Mouse (Mus musculus): ENCODE measurements around the gene Ndufs2. TPM values are rescaled to one million over a fixed set of nuclear protein-coding genes. Genes with fewer than 3 reads are reported as not detected.
"Not testable (repeated sequence)": the region's sequence is repeated elsewhere in the genome, so short reads cannot be mapped to it uniquely, and the experiment has no call there.

Gene Ndufs2
- total RNA-seq, 2 experiments from 2014 or later = 580 to 737 TPM

DNA sequence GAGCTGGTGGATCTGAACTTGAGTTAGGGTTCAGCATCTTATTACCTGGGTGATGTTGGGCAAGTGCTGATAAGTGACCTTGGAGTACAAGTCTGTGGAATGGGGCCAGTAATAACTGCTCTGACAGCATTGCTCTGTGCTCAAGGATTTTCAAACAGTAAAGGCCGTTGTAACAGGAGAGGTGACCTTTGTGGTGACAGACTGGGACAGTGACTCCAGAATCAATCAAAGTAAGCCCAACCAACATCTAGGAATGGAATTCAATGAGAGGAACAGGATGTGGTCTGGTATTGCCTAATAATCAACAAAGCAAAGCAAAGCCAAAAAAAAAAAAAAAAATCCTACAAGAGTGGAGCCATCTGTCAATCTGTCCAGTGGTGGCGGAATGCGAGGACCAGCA lies 9.1 kb upstream of the Ndufs2 start:
- DNase-seq = no peak
- intact Hi-C loops (cut with DNase I; ENCODE audit: low total_unique reads) = no loop called here

DNA sequence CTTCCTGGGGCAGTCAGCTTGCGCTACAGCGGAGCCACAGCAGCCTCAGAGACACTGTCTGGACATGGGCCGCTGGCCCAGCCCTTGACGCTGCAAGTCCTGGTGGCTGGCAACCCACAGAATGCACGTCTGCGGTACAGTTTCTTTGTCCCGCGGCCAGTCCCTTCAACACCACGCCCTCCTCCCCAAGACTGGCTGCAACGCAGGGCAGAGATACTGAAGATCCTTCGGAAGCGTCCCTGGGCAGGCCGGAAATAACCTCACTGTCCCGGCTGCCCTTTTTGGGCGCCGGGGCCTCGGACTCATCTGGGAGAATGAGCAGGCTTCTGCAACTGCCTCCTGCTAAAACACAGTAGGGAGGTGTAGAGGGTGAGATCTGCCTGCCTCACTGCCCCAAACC lies 7.7 kb upstream of the Ndufs2 start:
- intact Hi-C loops (cut with DNase I; ENCODE audit: low total_unique reads) = loop anchor here (2.0 to 5.0 kb wide), 2 partner anchors 36 to 142 kb away; partner anchors contain the start of gene Tomm40l
- no peak for DNase-seq

DNA sequence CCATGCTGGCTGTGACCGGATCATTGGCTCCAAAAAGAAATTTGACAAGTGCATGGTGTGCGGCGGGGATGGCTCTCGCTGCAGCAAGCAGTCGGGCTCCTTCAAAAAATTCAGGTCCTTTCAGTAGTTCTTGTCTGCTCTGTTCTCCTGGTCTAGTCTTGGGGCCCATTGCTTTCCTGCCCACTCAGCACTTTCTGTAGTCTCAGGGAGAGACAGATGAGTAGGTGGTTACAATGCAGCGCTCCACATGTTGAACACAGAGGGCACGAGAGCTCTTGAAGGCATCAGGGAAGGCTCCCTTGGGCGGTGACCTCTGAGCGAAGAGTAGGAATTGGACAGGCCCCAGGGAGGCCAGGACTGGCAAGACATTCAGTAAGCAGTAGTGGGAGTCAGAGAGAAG lies 6.6 kb upstream of the Ndufs2 start:
- no peak for DNase-seq
- intact Hi-C loops (cut with DNase I; ENCODE audit: low total_unique reads) = loop anchor here (2.0 to 5.0 kb wide), 2 partner anchors 35 to 140 kb away; partner anchors contain the start of gene Tomm40l

DNA sequence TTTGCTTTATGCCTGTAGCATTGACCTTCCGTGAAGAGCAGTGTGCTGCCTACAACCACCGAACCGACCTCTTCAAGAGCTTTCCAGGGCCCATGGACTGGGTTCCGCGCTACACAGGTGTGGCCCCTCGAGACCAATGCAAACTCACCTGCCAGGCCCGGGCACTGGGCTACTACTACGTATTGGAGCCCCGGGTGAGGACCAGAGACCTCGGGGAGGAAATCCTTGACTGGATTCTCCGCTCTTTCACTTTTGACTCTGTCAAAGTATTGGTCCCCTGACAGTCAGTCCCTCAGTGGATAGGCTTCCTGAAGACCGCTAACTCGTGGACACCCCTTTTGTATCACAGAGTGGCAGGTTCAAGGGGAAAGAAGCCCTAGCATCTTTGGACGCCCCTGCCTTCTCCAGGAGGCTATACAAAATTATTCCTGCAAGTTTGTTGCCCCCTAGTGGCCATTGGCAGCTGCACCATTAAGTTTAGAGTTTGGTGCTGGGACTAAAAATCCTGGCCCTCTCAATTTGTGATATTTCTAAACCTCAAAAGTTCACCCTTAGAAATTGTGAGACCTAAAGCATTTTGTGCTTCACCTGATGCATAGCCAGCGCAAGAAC lies 5.9 kb upstream of the Ndufs2 start:
- intact Hi-C loops (cut with DNase I; ENCODE audit: low total_unique reads) = loop anchor here (5.0 kb wide), 1 partner anchor 140 kb away; no protein-coding TSS in a partner anchor

DNA sequence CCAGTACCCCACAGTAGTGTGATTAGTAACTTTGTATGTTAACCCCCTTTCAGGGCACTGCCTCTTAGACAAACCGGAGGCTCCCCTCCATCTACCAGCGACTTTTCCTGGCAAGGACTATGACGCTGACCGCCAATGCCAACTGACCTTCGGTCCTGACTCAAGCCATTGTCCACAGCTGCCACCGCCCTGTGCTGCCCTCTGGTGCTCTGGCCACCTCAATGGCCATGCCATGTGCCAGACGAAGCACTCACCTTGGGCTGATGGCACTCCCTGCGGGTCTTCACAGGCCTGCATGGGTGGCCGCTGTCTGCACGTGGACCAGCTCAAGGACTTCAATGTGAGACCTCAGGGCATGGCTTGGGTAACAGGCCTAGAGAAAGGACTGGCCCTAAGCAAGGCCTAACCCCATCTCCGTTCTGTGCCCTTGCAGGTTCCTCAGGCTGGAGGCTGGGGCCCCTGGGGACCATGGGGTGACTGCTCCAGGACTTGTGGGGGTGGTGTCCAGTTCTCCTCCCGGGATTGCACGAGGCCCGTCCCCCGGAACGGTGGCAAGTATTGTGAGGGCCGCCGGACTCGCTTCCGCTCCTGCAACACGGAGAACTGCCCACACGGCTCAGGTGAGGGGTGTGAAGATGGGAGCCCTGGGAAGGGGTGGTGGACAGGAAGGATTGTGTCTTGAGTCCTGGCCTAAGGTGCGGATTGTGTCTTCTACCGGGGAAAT lies 5.1 kb upstream of the Ndufs2 start:
- DNase-seq = no peak
- intact Hi-C loops (cut with DNase I; ENCODE audit: low total_unique reads) = loop anchor here (5.0 kb wide), 1 partner anchor 139 kb away; no protein-coding TSS in a partner anchor

More for the DNA sequence above, 5.9 kb upstream of the Ndufs2 start:
- peak; percentile 55 for DNase-seq

DNA sequence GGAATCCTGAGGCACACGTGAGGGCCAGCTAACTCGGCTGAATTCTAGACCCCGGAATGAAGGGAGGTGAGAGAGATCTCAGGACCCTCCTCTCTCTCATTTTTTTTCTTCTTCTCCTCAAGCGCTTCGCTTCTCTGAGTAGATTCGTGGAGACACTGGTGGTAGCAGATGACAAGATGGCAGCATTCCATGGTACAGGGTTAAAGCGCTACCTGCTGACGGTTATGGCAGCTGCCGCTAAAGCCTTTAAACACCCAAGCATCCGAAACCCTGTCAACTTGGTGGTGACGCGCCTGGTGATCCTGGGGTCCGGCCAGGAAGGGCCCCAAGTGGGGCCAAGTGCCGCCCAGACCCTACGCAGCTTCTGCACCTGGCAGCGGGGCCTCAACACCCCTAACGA lies 1.2 kb upstream of the Ndufs2 start:
- DNase-seq = no peak
- intact Hi-C loops (cut with DNase I; ENCODE audit: low total_unique reads) = no loop called here

DNA sequence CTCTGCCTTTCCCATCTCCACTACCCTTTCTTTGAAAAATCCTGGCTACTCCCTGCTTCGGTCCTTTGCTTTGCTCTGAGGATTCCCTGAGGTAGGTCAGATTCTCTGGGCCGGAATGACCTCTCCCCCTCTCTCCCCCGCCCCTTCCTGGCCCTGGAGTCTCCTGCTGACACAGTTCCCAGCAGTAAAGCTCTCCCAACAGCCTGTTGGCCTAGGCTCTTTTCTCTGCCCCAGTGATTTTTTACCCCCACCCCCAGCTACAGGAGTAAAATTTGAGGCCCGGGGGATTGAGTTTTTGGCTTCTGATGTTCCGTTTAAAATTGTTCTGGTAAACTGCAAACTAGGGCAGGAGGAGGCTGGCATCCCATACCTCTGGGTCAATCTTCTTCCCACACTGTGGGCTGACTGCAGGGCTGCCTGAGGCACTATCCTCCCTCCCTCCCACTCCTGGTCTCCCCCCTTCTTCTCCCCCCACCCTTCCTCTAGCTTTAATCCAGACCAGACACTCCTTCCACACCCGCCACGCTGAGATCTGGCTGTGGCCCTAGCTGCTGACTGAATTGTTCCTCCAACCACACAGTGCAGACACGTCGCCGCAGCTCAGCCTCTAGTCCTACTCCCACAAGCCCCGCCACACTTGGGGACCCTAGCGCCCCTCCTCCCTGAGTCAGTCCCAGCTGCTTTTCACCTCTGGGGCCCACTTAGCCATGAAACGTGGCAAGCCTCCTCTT lies 571 bp upstream of the Ndufs2 start:
- peak; percentile 77 for DNase-seq
- intact Hi-C loops (cut with DNase I; ENCODE audit: low total_unique reads) = no loop called here

DNA sequence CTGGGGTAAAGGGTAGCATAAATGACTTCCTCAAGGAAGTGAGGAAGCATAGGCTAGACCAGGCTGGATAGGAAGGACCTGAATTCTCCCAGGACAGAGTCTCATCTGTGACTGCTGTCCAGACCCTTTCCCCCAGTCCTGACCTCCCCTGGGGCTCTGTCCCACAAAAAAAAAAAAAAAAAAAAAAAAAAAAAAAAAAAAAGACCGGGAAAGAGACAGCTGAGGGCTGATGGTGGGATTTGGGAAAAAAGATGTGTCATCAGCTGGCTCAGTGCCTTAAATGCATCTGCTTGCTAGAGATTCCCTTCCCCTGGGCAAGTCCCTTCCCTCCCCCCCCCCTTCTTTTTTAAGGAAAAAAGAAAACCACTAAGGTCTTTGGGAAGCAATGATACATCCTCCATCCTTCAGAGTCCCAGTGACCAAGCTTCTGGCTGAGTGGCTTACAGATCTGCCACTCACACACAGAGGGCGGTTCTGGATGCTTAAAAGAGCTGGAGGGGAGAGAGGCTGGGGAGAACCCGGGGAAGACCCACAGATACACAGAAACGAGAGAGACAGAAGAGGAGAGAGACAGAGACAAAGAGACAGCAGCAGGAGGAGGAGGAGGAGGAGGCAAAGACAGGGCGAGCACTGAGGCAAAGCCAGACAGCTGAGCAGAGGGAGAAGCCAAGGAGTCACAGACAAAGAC lies 1.1 kb downstream of the Ndufs2 start, which contains the start of gene Adamts4:
Gene Adamts4 (plus strand): TSS at position 509 of the 688 bp plus-strand sequence.
- peak; percentile 59 for DNase-seq
- intact Hi-C loops (cut with DNase I; ENCODE audit: low total_unique reads) = no loop called here

DNA sequence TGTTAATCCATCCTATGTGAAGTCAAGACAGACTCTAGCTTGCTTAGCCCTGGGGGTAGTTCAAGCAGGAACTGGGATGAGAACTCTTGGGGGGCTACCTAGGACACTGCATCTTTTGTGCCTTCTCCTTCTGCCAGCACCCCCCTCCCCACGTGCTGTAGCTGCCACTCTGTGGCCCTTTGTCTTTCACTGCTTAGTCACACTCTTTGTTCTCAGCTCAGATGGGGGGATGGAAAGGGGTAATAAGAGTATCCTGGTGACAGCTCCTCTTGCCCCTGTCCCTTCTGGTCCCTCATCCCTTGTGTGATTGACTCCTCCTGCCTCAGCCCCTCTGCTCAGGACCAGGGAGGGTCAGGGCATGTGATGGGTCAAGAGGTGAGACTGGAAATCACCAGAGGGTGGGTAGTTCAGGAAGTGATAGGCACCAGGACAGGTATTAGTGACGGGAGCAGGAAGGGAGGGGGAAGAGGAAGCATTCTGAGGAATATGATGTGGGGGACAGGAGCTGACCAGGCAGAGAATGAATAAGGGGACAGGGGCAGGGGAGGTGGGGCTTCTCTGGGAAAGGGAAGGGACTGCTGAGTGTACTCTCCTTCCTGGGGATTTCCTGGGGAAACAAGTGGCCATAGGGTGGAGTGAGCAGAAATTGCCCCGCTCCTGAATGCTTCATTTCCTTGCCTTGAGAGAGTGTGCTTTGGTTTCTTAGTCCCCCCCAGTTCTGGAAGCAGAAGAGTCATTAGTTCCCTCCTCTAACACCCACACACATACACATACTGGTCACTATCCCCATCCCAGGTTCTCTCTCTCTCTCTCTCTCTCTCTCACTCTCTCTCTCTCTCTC lies 2.6 kb downstream of the Ndufs2 start:
- intact Hi-C loops (cut with DNase I; ENCODE audit: low total_unique reads) = no loop called here
- DNase-seq = no peak

DNA sequence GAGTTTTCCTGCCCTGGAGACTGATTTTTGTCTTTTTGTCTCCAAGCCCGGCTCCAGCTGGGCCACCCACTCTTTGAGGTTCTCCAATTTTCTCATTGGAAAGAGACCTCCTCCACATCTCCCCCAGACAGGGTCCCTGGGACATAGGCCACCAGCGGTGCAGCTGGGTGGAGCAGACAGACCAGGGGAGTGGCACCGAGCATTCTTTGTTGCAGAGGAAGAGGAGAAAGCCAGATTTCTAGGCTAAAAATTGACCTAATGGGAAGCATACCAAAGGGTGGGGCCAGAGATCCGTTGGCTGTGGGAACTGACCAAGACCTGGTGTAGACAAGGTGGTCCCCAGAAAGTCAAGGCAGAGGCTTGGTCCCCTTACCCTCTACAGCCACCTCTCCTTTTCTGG lies 3.3 kb downstream of the Ndufs2 start:
- DNase-seq = no peak
- intact Hi-C loops (cut with DNase I; ENCODE audit: low total_unique reads) = no loop called here

DNA sequence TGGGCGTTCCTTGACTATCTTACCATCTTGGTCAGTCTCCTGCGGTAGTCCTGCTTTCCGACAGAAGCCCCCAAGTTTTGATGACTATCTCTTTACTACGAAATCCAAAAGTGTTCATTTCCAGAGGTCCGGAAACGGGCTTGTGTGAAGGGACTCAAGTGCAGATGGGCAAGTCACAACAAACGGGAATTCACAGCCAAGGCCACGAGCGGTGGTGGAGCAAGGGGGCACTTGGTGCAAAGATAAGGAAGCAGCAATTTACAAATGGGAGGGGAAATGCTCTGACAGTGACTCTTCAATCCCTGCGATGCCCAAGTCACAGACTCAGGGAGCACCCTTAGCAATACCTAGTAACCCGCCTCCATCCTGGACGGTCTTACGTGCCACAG lies 3.7 kb downstream of the Ndufs2 start:
- no peak for DNase-seq
- intact Hi-C loops (cut with DNase I; ENCODE audit: low total_unique reads) = no loop called here

DNA sequence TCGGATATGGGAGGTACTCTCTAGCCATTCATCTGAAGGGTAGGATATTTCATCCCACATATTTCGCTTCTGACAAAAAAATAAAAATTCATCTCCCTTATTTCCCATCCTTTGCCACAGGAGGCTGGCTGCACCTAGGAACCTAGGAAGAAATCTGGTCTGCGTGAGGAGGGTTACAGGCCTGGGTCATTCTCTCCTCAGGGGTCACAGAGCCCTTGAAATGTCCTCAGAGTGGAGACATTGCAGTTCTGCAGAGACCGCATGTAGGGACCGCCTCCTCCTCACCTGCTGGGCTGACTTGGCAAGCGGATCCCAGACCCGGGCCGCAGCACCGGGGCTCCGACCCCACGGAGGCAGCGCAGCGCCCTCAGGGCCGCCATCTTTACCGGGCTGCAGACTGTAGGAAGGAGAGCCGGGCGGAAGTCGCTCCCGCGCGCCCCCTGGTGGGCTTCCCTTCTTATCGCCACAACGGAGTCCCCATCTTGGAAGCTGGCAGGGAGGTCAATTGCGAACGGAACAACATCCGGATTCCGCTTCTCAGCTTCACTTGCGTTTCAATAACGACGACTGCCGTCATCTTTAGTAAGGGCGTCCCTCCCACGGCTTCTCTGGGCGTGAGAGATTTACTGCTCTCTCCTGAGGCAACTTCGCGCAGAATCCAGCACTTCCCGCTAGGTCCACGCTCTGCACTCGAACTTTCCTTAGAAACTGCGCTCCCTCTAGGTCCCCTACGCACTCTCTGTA lies 4.3 kb downstream of the Ndufs2 start:
- intact Hi-C loops (cut with DNase I; ENCODE audit: low total_unique reads) = no loop called here
- peak; percentile 96 for DNase-seq

DNA sequence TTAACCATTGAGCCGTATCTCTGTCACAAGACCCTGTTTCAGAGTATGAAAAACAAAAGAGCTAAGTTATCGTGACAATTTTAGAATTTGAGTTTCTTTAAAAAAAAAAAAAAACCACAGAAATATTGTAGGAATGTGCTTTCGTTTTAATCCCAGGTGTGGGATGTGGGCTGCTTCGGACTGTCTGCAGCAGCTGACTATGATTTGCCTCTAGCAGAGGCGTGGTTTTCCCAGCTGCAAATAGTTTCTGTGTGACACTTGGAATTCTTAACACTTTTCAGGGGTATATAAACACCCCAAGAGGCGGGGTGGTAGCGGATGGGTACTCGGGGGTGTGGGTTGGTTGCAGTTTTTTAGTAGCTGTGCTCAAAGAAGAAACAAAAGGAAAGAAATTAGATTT lies 5.8 kb downstream of the Ndufs2 start:
- DNase-seq = no peak
- intact Hi-C loops (cut with DNase I; ENCODE audit: low total_unique reads) = no loop called here

DNA sequence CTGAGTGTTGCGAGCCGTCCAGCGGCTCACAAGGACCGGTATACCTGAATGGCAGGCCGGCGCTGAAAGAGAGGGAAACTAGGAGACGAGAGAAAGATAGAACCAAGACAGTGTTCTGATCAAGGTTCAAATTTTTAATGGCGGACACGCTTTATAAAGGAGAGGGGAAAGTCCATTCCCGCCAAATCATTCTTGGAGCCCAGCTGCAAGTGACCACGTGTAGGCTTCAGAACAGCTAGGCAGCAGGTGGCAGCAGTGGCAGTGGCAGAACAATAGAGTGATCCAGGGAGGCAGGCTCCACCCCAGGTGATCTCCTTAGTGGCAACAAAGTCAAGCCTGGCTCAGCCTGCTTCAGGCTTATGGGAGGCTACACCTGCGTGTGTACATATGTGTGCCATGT lies 9.2 kb downstream of the Ndufs2 start:
- DNase-seq; intact Hi-C loops (cut with DNase I; ENCODE audit: low total_unique reads): not testable (repeated sequence)

DNA sequence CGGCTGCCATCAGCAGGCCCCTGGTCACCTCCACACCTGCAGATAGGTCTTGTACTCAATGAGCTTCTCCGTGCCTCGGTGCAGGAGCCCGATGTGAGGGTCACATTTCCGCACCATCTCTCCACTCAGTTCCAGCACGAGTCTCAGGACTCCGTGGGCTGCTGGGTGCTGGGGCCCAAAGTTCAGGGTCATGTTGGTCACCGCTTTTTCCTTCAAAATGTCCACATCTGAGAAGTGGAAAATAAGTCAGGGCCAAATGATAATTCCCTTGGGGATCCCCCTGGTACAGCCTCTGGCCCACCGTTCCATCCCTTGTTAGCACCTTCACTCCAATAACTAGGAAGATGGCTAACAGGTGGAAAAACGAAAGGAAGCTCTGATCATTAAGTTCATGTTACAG lies 10.3 kb downstream of the Ndufs2 start:
- DNase-seq = no peak
- intact Hi-C loops (cut with DNase I; ENCODE audit: low total_unique reads) = no loop called here

DNA sequence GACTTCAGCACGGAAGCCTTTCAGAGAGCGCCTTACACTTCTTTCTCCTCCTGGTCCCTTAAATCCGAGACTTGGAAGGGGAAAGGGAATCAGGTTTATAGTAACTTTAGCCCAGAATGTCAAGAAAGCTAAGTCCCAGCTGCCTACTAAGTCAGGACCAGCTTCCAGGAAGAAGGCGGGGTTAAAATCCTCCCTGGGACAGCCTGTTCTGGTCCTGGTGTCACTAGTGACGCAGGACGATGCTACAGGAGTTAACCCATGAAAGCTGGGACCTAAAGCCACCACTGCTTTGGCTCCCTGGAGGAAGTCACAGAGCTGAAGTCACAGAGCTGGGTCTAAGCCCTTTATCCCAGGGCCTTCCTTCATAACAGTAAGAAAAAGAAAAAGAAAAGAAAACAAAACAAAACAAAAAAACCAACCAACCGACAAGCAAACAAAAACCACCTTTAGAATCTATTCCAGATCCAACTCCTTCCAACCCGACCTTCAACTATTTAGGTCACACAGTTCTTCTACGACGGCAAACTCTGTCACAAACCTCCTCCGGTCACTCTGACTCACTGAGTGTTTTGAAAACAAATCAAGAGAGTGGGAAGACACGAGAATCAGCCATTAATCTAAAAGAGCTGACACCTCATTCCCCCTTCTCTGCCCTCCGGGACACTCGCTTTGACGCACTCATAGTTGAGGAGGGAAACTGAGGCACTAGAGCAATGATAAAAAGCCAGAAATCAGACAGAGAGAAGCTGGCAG lies 11.0 kb downstream of the Ndufs2 start:
- DNase-seq = no peak
- intact Hi-C loops (cut with DNase I; ENCODE audit: low total_unique reads) = no loop called here

DNA sequence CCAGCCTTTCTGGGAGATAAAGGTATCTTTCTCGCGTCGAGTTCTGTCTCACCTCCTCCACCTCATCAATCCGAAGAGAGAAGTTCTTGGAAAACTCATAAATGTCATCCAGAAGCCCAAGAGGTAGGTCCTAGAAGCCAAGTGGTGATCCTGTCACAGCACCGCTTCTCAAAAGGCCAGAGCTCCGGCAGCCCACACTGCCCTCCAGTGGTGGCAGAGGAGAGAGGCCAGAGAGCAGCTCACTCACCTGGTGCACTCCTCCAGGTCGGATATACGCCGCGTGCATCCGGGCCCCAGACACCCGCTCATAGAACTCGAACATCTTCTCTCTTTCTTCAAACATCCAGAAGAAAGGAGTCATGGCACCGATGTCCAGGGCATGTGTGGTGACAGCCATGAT lies 12.7 kb downstream of the Ndufs2 start:
- intact Hi-C loops (cut with DNase I; ENCODE audit: low total_unique reads) = no loop called here
- peak; percentile 50 for DNase-seq

DNA sequence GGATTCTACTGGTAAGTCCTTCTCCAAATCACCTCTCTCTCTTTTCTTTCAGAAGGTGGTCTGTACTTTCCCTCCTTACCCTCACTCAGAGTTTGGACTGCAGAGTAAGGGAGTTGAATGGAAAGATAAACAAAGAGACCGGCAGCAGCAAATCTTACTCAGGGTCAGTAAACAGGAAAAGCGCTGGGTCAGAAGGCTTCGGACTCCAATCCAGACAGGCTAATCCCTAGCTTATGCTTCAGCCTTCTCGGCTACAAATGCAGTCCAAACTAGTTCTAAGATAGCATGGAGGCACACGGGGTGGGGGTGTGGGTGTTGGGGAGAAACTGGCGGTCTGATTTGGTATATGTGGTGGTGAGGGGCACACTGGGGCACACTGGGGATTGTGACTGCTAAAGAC lies 13.8 kb downstream of the Ndufs2 start:
- intact Hi-C loops (cut with DNase I; ENCODE audit: low total_unique reads) = no loop called here
- no peak for DNase-seq
